Comparison of ENCODE assay signal across 9 mouse cellular contexts in the genomic region with DNA sequence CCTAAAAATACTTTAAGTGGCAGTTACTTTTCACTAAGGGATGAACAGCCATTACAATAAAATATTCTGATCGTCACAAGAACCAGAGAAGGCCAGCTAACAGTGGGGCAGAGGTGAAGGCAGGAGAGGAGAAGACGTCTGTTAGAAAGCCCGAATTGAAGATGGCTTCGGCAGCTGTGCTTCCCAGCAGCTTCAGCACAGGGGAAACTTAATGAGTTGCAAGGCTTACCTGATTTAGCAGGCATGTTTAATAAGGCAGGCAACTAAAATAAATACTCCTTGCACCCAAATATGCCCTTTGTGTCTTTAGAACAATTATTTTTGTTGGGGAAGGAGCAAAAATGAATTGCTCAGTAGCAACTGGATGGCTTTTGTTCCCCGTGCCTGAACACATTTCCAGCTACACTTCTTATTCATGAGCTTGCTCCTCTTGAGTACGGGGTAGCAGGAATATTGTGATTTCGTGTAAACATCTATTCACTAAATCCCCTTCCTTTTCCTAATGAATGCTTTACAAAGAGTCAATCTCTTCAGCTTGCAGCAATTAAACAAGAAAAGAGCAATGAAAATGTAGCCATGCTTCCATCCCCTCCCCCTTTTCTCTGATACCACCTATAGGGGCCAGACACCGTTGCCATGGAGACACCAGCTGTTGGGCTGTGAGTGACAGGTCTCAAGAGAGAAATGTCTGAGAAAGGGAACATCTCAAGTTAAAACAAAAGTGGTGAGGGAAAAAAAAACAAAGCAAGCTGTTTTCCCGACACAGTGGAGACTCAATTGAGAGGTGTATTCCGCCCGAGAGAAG.
DNase-seq lines count a peak whose midpoint lies in the region; ATAC-seq lines count a peak whose summit lies in the region.
"Had no signal": no experiment of that assay in that cellular context is flagged by ENCODE, and none has a peak within 500 bp of the region (broad histone marks: within the 10 kb centered on the region; RNA-seq: fewer than 3 reads in every experiment).

No protein-coding gene starts in this region.

- H3K4me3 ChIP-seq in embryonic facial prominence, embryonic 12.5 days: no peak overlapping the region
- peak overlapping the region; percentile 19 for H3K4me3 ChIP-seq in neural tube, embryonic 13.5 days
- H3K4me3 ChIP-seq in intestine, embryonic 15.5 days (replicated peaks): no peak overlapping the region
- H3K4me3 ChIP-seq: megakaryocyte, embryonic 14.5 days had no signal

- H3K4me2 ChIP-seq in embryonic facial prominence, embryonic 12.5 days (replicated peaks): peak overlapping the region; percentile 29
- H3K4me2 ChIP-seq in neural tube, embryonic 13.5 days: peak overlapping the region; percentile 49
- no peak overlapping the region for H3K4me2 ChIP-seq in intestine, embryonic 15.5 days (replicated peaks)

- no peaks in the 10 kb centered on the region for H3K9me3 ChIP-seq in embryonic facial prominence, embryonic 12.5 days
- H3K9me3 ChIP-seq in neural tube, embryonic 13.5 days: no peaks in the 10 kb centered on the region
- H3K9me3 ChIP-seq in intestine, embryonic 15.5 days: no peaks in the 10 kb centered on the region
- H3K9me3 ChIP-seq: megakaryocyte, embryonic 14.5 days had no signal

- peak; percentile 83 for DNase-seq in brain, embryonic 18.5 days (ENCODE audit: low read depth, low spot score)
- DNase-seq in layer of hippocampus, adult 18-20 months (ENCODE audit: low spot score in 2 of 2): peak; percentile 24 to 30
- no peak for DNase-seq in thymus, postnatal 10 days (ENCODE audit: low spot score in 2 of 2)
- DNase-seq: cerebellum, postnatal 36 days had no signal

- H3K36me3 ChIP-seq in embryonic facial prominence, embryonic 12.5 days: no peaks in the 10 kb centered on the region
- H3K36me3 ChIP-seq in neural tube, embryonic 13.5 days: no peaks in the 10 kb centered on the region
- H3K36me3 ChIP-seq in intestine, embryonic 15.5 days: no peaks in the 10 kb centered on the region

- H3K27me3 ChIP-seq in embryonic facial prominence, embryonic 12.5 days: no peaks in the 10 kb centered on the region
- peaks cover 8% of the 10 kb centered on the region; the same call in 1 of the 2 replicates for H3K27me3 ChIP-seq in neural tube, embryonic 13.5 days
- no peaks in the 10 kb centered on the region for H3K27me3 ChIP-seq in intestine, embryonic 15.5 days (replicated peaks)

- WGBS in embryonic facial prominence, embryonic 12.5 days: 12% methylated on average over 11 of the region's 11 CpGs
- WGBS in neural tube, embryonic 13.5 days: 8% methylated on average over 11 of the region's 11 CpGs
- 43% methylated on average over 11 of the region's 11 CpGs for WGBS in intestine, embryonic 15.5 days

- peak overlapping the region; percentile 65 for H3K27ac ChIP-seq in embryonic facial prominence, embryonic 12.5 days
- peak overlapping the region; percentile 98 for H3K27ac ChIP-seq in neural tube, embryonic 13.5 days (replicated peaks)
- no peak overlapping the region for H3K27ac ChIP-seq in intestine, embryonic 15.5 days

- no peak overlapping the region for H3K9ac ChIP-seq in embryonic facial prominence, embryonic 12.5 days
- peak overlapping the region; percentile 56 for H3K9ac ChIP-seq in neural tube, embryonic 13.5 days
- no peak overlapping the region for H3K9ac ChIP-seq in intestine, embryonic 15.5 days

- peaks cover 9% of the 10 kb centered on the region for H3K4me1 ChIP-seq in embryonic facial prominence, embryonic 12.5 days
- H3K4me1 ChIP-seq in neural tube, embryonic 13.5 days (replicated peaks): peaks cover 19% of the 10 kb centered on the region
- H3K4me1 ChIP-seq in intestine, embryonic 15.5 days (replicated peaks): no peaks in the 10 kb centered on the region
- H3K4me1 ChIP-seq: megakaryocyte, embryonic 14.5 days had no signal

- ATAC-seq in embryonic facial prominence, embryonic 12.5 days (ENCODE audit: insufficient number of reproducible peaks, insufficient read depth, low FRiP score, low TSS enrichment): no peak
- ATAC-seq in neural tube, embryonic 13.5 days (ENCODE audit: low read depth): peak; percentile 94
- ATAC-seq in intestine, embryonic 15.5 days: no peak
- no peak for ATAC-seq in megakaryocyte-erythroid progenitor cell, adult 5-6 weeks (replicated peaks; ENCODE audit: low FRiP score, low TSS enrichment, poor library complexity, severe bottlenecking)

Comparison
In these comparisons a context has a peak if more than half of its experiments do, and no peak if none do; other contexts are left out.
1. DNase-seq: peak in brain, embryonic 18.5 days (single experiment) and layer of hippocampus, adult 18-20 months (2 of 2); none in thymus, postnatal 10 days (0 of 2).